Mouse (Mus musculus) embryonic facial prominence, embryonic 11.5 days (tissue): ENCODE results near the gene Hist2h2ac. TPM values are rescaled to one million over a fixed set of nuclear protein-coding genes. Genes with fewer than 3 reads are reported as not detected.
"Not testable (repeated sequence)": the region's sequence is repeated elsewhere in the genome, so short reads cannot be mapped to it uniquely, and the experiment has no call there.

ENCODE experiments used
- ATAC-seq: fragments of 200-750 bp; cut with Nextera tagmentation; replicated peaks from 2 replicates; pipeline ENCODE4 v1.8.0; 2017; ENCODE audit warnings: low read depth; ENCODE audit not compliant: insufficient number of reproducible peaks, low FRiP score, low TSS enrichment
- DNase-seq: peaks from one replicate; pipeline ENCODE4 v3.0.0-alpha.2; 2015; ENCODE audit warnings: low spot score
- H3K27ac ChIP-seq: fragments of 300-500 bp; sonication (generic); replicated peaks from 2 replicates; pipeline ENCODE4 v1.5.1; 2014; ENCODE audit warnings: mild to moderate bottlenecking, low read depth, low read length, control low read depth
- H3K27me3 ChIP-seq: fragments of 300-500 bp; sonication (generic); 2 replicates; pipeline ENCODE4 v1.6.1; 2014; ENCODE audit warnings: mild to moderate bottlenecking, low read length, moderate library complexity, mixed read lengths; ENCODE audit not compliant: control insufficient read depth, insufficient read depth
- H3K36me3 ChIP-seq: fragments of 300-500 bp; sonication (generic); replicated peaks from 2 replicates; pipeline ENCODE4 v1.6.1; 2014; ENCODE audit warnings: low read depth, mild to moderate bottlenecking, low read length, moderate library complexity, mixed read lengths; ENCODE audit not compliant: control insufficient read depth, insufficient read depth
- H3K4me1 ChIP-seq: fragments of 300-500 bp; sonication (generic); 2 replicates; pipeline ENCODE4 v1.6.1; 2014; ENCODE audit warnings: low read length, mixed read lengths; ENCODE audit not compliant: control insufficient read depth, insufficient read depth
- H3K4me2 ChIP-seq: fragments of 300-500 bp; sonication (generic); 2 replicates; pipeline ENCODE4 v1.6.1; 2014; ENCODE audit warnings: low read depth, mild to moderate bottlenecking, control low read depth, low read length, moderate library complexity
- H3K4me3 ChIP-seq: fragments of 300-500 bp; sonication (generic); 2 replicates; pipeline ENCODE4 v1.5.1; 2014; ENCODE audit warnings: low read depth, low read length, control low read depth
- H3K9ac ChIP-seq: fragments of 300-500 bp; sonication (generic); replicated peaks from 2 replicates; pipeline ENCODE4 v1.6.1; 2014; ENCODE audit warnings: mild to moderate bottlenecking, control low read depth, low read length
- H3K9me3 ChIP-seq: fragments of 300-500 bp; sonication (generic); replicated peaks from 2 replicates; pipeline ENCODE4 v1.6.1; 2016; ENCODE audit warnings: mild to moderate bottlenecking, low read length, inconsistent platforms, mixed read lengths; ENCODE audit not compliant: control insufficient read depth
- whole genome bisulfite sequencing: fragments of 180-500 bp; shearing (Covaris S2); extraction: QIAGEN DNeasy Blood & Tissue Kit; methylation state at CpG from one replicate; pipeline ENCODE4 v1.1.7; 2014; 5-methylcytosine and 5-hydroxymethylcytosine counted together
- polyA plus RNA-seq: library from polyadenylated mRNA; unstranded; fragments of >200 nt; fragmentation: Nextera tagmentation; extraction: Ambion mirVana; gene quantifications from 2 replicates; pipeline ENCODE4 v1.2.1, GENCODE M21; 2014

Hist2h2ac gene
- polyA plus RNA-seq, 1 experiment from 2014 or later, result 15.5 TPM

DNA sequence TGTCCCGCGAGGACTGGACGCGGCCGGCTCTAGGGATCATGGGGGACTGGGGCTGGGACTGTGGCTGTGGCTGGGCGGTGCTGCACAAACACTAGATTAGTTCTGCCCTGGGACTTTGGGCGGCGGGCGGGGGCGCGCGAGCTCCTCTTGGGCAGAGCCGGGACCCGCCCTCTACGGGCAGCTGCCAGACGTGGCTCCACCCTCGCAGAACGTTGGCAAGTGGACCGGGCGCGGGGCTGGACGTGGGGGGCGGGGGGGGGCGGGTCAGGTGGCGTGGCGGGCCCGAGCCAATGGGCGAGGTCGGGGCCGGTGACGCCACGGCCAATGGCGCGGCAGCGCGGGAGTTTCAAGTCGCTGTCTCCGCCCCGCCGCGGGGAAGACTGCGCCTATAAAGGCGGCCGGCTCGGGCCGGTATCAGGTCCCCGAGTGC, 25.8 kb upstream of the Hist2h2ac start, which contains the start of gene Hist2h3c1:
Hist2h3c1 (plus strand) TSS at position 259 of the 430 bp plus-strand sequence.
- Histone ChIP-seq H3K9ac (peak within 1 kb of the TSS; percentile 65), H3K27ac (peak within 1 kb of the TSS; percentile 72), H3K4me3 (peak within 1 kb of the TSS; percentile 48), H3K4me2 (peak within 1 kb of the TSS; percentile 52)
- H3K4me1 ChIP-seq, H3K9me3 ChIP-seq, DNase-seq, H3K27me3 ChIP-seq, H3K36me3 ChIP-seq: not testable (repeated sequence)
- 0% methylated on average over 3 of the region's 47 CpGs for WGBS
- peak; percentile 94 for ATAC-seq

DNA sequence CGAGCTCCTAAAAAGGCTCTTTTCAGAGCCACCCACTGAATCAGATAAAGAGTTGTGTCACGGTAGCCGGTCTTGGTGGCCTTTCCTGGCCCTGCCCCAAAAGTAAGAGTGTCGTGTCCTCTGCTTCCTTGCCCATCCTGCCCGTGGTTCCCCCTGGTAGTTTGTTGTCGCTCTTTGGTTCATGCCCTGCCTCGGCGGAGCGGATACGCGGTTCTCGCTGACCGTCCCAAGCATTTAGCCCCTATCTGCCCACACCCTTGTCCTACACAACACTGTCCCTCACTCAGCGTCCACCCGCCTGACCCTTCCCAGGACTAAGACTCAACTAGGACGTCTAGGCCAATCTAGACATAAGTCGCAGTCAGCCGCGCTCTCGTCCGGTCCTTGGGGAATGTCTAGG, 25.3 kb upstream of the Hist2h2ac start:
- 0% methylated on average over 9 of the region's 21 CpGs for WGBS

DNA sequence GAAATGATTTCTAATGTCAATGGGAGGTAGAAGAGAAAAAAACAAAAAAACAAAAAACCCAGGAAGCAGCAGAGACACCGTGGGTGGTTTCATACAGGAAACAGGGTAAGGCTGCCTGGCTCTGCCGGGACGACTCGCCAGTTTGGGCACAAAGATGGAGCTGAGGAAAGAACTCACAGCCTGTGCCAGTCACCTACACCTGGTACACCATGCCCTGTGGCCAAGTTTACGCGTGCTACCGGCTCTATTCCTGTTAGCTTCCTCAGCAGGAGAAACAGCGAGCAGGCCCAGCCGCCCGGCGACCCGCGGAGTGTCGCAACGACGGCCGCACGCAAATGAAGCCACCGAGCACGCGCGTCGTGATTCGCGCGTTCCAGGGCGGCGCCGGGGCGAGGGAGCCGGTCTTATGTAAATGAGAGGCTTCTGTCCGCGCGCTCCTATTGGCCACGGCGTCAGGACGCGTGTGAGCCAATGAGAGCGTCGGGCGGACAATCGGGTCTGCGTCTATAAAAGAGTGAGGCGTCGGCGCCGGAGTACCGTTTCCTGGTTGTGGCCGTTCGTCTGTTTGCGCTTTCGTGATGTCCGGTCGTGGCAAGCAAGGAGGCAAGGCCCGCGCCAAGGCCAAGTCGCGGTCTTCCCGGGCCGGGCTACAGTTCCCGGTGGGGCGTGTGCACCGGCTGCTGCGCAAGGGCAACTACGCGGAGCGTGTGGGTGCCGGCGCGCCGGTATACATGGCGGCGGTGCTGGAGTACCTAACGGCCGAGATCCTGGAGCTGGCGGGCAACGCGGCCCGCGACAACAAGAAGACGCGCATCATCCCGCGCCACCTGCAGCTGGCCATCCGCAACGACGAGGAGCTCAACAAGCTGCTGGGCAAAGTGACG, 24.6 kb upstream of the Hist2h2ac start, which contains the start of gene Hist2h2aa1:
Hist2h2aa1 (plus strand) TSS at position 495 of the 884 bp plus-strand sequence.
- ATAC-seq (peak; percentile 86), DNase-seq (peak; percentile 69)
- 0% methylated on average over 21 of the region's 88 CpGs for WGBS
- H3K36me3 ChIP-seq, H3K9me3 ChIP-seq, H3K27me3 ChIP-seq, H3K4me1 ChIP-seq: not testable (repeated sequence)
- Histone ChIP-seq H3K9ac (peak within 1 kb of the TSS; percentile 77), H3K27ac (peak within 1 kb of the TSS; percentile 87), H3K4me2 (peak within 1 kb of the TSS; percentile 62), H3K4me3 (peak within 1 kb of the TSS; percentile 37)

More for the DNA sequence above, 25.3 kb upstream of the Hist2h2ac start:
- not testable (repeated sequence) for H3K4me2 ChIP-seq, H3K4me3 ChIP-seq, H3K27me3 ChIP-seq, ATAC-seq, H3K4me1 ChIP-seq, H3K36me3 ChIP-seq, H3K9me3 ChIP-seq, DNase-seq, H3K9ac ChIP-seq
- H3K27ac ChIP-seq, result peak overlapping the region; percentile 65; the same call in 1 of the 2 replicates

DNA sequence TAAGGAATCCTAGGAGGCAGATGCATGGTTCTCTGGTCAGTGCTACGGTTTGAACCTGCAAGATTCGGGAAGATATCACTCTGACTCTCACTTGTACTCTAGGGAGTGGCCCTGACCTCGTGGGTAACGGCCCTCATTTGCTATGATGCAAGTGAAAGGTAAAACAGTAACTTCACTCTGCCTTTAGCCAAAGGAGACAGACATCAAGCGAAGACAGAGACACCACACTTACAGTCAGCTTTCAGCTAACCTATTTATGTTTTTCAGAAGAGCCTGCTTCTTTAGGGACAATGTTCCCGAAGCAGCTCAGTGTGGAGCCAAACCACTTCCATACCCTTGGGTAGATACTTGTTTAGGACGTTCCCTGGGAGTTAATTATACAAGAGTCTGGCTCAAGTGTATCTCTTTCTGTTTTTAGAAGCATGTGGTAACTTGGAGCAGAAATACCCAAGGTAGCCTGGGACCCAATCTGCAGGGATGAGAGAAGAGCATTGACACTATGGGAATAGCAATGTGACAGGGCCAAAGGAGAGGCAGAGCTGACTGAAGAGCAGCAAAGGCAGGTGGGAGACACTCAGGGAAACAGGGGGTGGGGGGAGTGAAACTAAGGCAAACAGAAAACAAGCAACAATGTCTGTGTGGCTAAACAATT, 23.4 kb upstream of the Hist2h2ac start:
- no peak overlapping the region for H3K4me3 ChIP-seq
- ATAC-seq (no peak), DNase-seq (no peak)
- no peaks in the 10 kb centered on the region for H3K27me3 ChIP-seq
- peak overlapping the region; percentile 23; the same call in 1 of the 2 replicates for H3K4me2 ChIP-seq
- H3K27ac ChIP-seq, result peak overlapping the region; percentile 87
- WGBS, result 80% methylated on average over 7 of the region's 7 CpGs
- no peaks in the 10 kb centered on the region; the same call in 1 of the 2 replicates for H3K4me1 ChIP-seq
- H3K36me3 ChIP-seq, result no peaks in the 10 kb centered on the region
- no peaks in the 10 kb centered on the region for H3K9me3 ChIP-seq
- peak overlapping the region; percentile 37 for H3K9ac ChIP-seq

GRCm38 (mm10) chr3:96240799-96241197, 20.1 kb upstream of the Hist2h2ac start:
- ATAC-seq, result no peak
- WGBS, result 80% methylated on average over 9 of the region's 9 CpGs
- H3K4me3 ChIP-seq, result no peak overlapping the region
- no peaks in the 10 kb centered on the region for H3K36me3 ChIP-seq
- H3K27ac ChIP-seq, result peak overlapping the region; percentile 67
- no peak overlapping the region for H3K4me2 ChIP-seq
- no peaks in the 10 kb centered on the region for H3K27me3 ChIP-seq
- H3K9ac ChIP-seq, result peak overlapping the region; percentile 32; the same call in 1 of the 2 replicates
- no peak for DNase-seq
- H3K4me1 ChIP-seq, result no peaks in the 10 kb centered on the region; the same call in 1 of the 2 replicates
- H3K9me3 ChIP-seq, result no peaks in the 10 kb centered on the region

DNA sequence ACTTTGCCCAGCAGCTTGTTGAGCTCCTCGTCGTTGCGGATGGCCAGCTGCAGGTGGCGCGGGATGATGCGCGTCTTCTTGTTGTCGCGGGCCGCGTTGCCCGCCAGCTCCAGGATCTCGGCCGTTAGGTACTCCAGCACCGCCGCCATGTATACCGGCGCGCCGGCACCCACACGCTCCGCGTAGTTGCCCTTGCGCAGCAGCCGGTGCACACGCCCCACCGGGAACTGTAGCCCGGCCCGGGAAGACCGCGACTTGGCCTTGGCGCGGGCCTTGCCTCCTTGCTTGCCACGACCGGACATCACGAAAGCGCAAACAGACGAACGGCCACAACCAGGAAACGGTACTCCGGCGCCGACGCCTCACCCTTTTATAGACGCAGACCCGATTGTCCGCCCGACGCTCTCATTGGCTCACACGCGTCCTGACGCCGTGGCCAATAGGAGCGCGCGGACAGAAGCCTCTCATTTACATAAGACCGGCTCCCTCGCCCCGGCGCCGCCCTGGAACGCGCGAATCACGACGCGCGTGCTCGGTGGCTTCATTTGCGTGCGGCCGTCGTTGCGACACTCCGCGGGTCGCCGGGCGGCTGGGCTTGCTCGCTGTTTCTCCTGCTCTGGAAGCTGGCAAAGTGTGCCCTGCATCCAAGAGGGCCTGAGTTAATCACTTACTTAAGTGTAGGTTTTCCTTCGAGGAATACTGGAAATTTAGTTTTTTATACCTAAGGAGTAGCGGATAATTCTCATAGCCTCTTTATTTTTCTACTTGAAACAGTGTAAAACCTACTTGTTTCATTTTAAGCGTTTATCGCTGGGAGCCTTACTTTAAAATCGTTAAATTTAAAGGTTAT, 19.5 kb upstream of the Hist2h2ac start, which contains the start of gene Hist2h2aa2:
Hist2h2aa2 (minus strand) TSS at position 328 of the 850 bp plus-strand sequence.
- not testable (repeated sequence) for H3K4me3 ChIP-seq, H3K27me3 ChIP-seq, H3K9me3 ChIP-seq, H3K4me1 ChIP-seq, H3K36me3 ChIP-seq
- Histone ChIP-seq H3K9ac (peak within 1 kb of the TSS; percentile 44; the same call in 1 of the 2 replicates), H3K4me2 (peak within 1 kb of the TSS; percentile 36), H3K27ac (peak within 1 kb of the TSS; percentile 67)
- WGBS, result 4% methylated on average over 26 of the region's 85 CpGs
- ATAC-seq, result peak; percentile 79
- DNase-seq, result peak; percentile 68

GRCm38 (mm10) chr3:96238954-96239793, 18.5 kb upstream of the Hist2h2ac start, which contains the start of gene Hist2h3c2:
TSS of gene Hist2h3c2 (minus strand) at chr3:96239127.
- H3K27me3 ChIP-seq, H3K36me3 ChIP-seq: not testable (repeated sequence)
- H3K4me2 ChIP-seq, result peak within 1 kb of the TSS; percentile 56

More at GRCm38 (mm10) chr3:96238954-96239793, 18.5 kb upstream of the Hist2h2ac start, which contains the start of gene Hist2h3c2:
- Histone ChIP-seq H3K4me3 (peak within 1 kb of the TSS; percentile 49), H3K9ac (peak within 1 kb of the TSS; percentile 81), H3K27ac (peak within 1 kb of the TSS; percentile 88)
- not testable (repeated sequence) for DNase-seq, H3K9me3 ChIP-seq, H3K4me1 ChIP-seq
- WGBS, result under 1% methylated on average over 10 of the region's 68 CpGs
- peak; percentile 95 for ATAC-seq
